Mouse (Mus musculus) MEL (cell line): ENCODE data around the gene Aplp2. TPM values are rescaled to one million over a fixed set of nuclear protein-coding genes. Genes with fewer than 3 reads are reported as not detected.

Experiments used
- DNase-seq: peaks from one replicate; pipeline ENCODE4 v3.0.0; 2011; ENCODE audit warnings: low read depth, low spot score
- H3K27ac ChIP-seq: 2 replicates; pipeline ENCODE4 v1.5.1; 2012; ENCODE audit warnings: low read depth, mild to moderate bottlenecking, control low read depth, low read length, moderate library complexity; ENCODE audit not compliant: control insufficient read depth
- H3K27me3 ChIP-seq, 2 experiments: fragments of 150-350 bp in 1 of 2; sonication (generic) in 1 of 2; 2 replicates each; pipeline ENCODE4 v1.6.1; 2012; ENCODE audit warnings: low read length in 2 of 2, mild to moderate bottlenecking in 2 of 2, improper control_type of control experiment in 1 of 2, moderate library complexity in 1 of 2; ENCODE audit not compliant: insufficient read depth in 2 of 2, control insufficient read depth in 1 of 2
- H3K36me3 ChIP-seq, 2 experiments: 2 replicates each; pipeline ENCODE4 v1.6.1; 2012 to 2014; ENCODE audit warnings: low read length in 2 of 2, improper control_type of control experiment in 1 of 2, inconsistent platforms in 1 of 2, mild to moderate bottlenecking in 1 of 2; ENCODE audit not compliant: insufficient read depth in 2 of 2, control insufficient read depth in 1 of 2
- H3K4me1 ChIP-seq, 2 experiments: fragments of 150-350 bp in 1 of 2; sonication (generic) in 1 of 2; 2 replicates each; pipeline ENCODE4 v1.6.1; 2012; ENCODE audit warnings: low read length in 2 of 2, improper control_type of control experiment in 1 of 2, mild to moderate bottlenecking in 1 of 2; ENCODE audit not compliant: insufficient read depth in 2 of 2, control insufficient read depth in 1 of 2
- H3K4me3 ChIP-seq, 2 experiments: fragments of 150-350 bp in 1 of 2; sonication (generic) in 1 of 2; 2 replicates each; pipeline ENCODE4 v1.5.1; 2012; ENCODE audit warnings: low read depth in 2 of 2, low read length in 2 of 2, mild to moderate bottlenecking in 2 of 2, moderate library complexity in 2 of 2, control low read depth in 1 of 2, improper control_type of control experiment in 1 of 2; ENCODE audit not compliant: control insufficient read depth in 1 of 2, insufficient read depth in 1 of 2
- H3K79me2 ChIP-seq: 2 replicates; pipeline ENCODE4 v1.6.1; 2012; ENCODE audit warnings: mild to moderate bottlenecking, low read length, moderate library complexity; ENCODE audit not compliant: control insufficient read depth, poor library complexity, insufficient read depth
- H3K9ac ChIP-seq: 2 replicates; pipeline ENCODE4 v1.6.1; 2012; ENCODE audit warnings: low read depth, mild to moderate bottlenecking, control low read depth, low read length, moderate library complexity; ENCODE audit not compliant: control insufficient read depth, poor library complexity, severe bottlenecking
- H3K9me3 ChIP-seq: fragments of 150-350 bp; sonication (generic); replicated peaks from 2 replicates; pipeline ENCODE4 v1.6.1; 2012; ENCODE audit warnings: mild to moderate bottlenecking, low read length, improper control_type of control experiment, moderate library complexity; ENCODE audit not compliant: insufficient read depth
- CHD1 ChIP-seq: IDR thresholded peaks from 2 replicates; pipeline ENCODE4 v1.6.1; 2012; ENCODE audit warnings: low read depth, mild to moderate bottlenecking, inconsistent platforms, low read length, improper control_type of control experiment
- CTCF ChIP-seq, 3 experiments: IDR thresholded peaks in 2 of 3; conservative IDR thresholded peaks in 1 of 3; 2 replicates each; pipeline ENCODE4 v1.5.1; 2011 to 2012; ENCODE audit warnings: low read length in 3 of 3, low read depth in 2 of 3, mild to moderate bottlenecking in 2 of 3, improper control_type of control experiment in 1 of 3, inconsistent platforms in 1 of 3, mixed read lengths in 1 of 3, moderate library complexity in 1 of 3; ENCODE audit not compliant: control insufficient read depth in 1 of 3, insufficient read depth in 1 of 3, poor library complexity in 1 of 3, severe bottlenecking in 1 of 3
- E2F4 ChIP-seq: IDR thresholded peaks from 2 replicates; pipeline ENCODE4 v1.6.1; 2011; ENCODE audit warnings: low read depth, low read length, improper control_type of control experiment, borderline replicate concordance
- ELF1 ChIP-seq: IDR thresholded peaks from 2 replicates; pipeline ENCODE4 v1.6.1; 2014; ENCODE audit warnings: low read depth, mild to moderate bottlenecking, inconsistent platforms, low read length, improper control_type of control experiment, moderate library complexity
- HCFC1 ChIP-seq: IDR thresholded peaks from 2 replicates; pipeline ENCODE4 v1.6.1; 2012; ENCODE audit warnings: low read depth, mild to moderate bottlenecking, inconsistent platforms, low read length, improper control_type of control experiment, moderate library complexity
- MAFK ChIP-seq: IDR thresholded peaks from 2 replicates; pipeline ENCODE4 v1.6.1; 2011; ENCODE audit warnings: low read depth, mild to moderate bottlenecking, low read length, improper control_type of control experiment, borderline replicate concordance
- MAX ChIP-seq: IDR thresholded peaks from 2 replicates; pipeline ENCODE4 v1.6.1; 2011; ENCODE audit warnings: low read length, improper control_type of control experiment
- MXI1 ChIP-seq: IDR thresholded peaks from 2 replicates; pipeline ENCODE4 v1.6.1; 2011; ENCODE audit warnings: mild to moderate bottlenecking, low read depth, low read length, improper control_type of control experiment
- MYB ChIP-seq: IDR thresholded peaks from 2 replicates; pipeline ENCODE4 v1.6.1; 2011; ENCODE audit warnings: mild to moderate bottlenecking, low read depth, low read length, improper control_type of control experiment
- MYC ChIP-seq: IDR thresholded peaks from 2 replicates; pipeline ENCODE4 v1.6.1; 2011; ENCODE audit warnings: low read depth, mild to moderate bottlenecking, low read length, improper control_type of control experiment, moderate library complexity
- NELFE ChIP-seq: IDR thresholded peaks from 2 replicates; pipeline ENCODE4 v1.6.1; 2011; ENCODE audit warnings: low read depth, low read length, improper control_type of control experiment
- RAD21 ChIP-seq: IDR thresholded peaks from 2 replicates; pipeline ENCODE4 v1.6.1; 2011; ENCODE audit warnings: mild to moderate bottlenecking, low read depth, low read length, improper control_type of control experiment
- RCOR1 ChIP-seq: IDR thresholded peaks from 2 replicates; pipeline ENCODE4 v1.6.1; 2012; ENCODE audit warnings: low read depth, mild to moderate bottlenecking, inconsistent platforms, low read length, improper control_type of control experiment
- SIN3A ChIP-seq: IDR thresholded peaks from 2 replicates; pipeline ENCODE4 v1.6.1; 2012; ENCODE audit warnings: low read length, improper control_type of control experiment, inconsistent platforms
- USF1 ChIP-seq: IDR thresholded peaks from 2 replicates; pipeline ENCODE4 v1.6.1; 2014; ENCODE audit warnings: low read depth, mild to moderate bottlenecking, inconsistent platforms, low read length, improper control_type of control experiment, moderate library complexity
- ZKSCAN1 ChIP-seq: IDR thresholded peaks from 2 replicates; pipeline ENCODE4 v1.6.1; 2012; ENCODE audit warnings: low read depth, mild to moderate bottlenecking, inconsistent platforms, low read length, improper control_type of control experiment, moderate library complexity
- polyA plus RNA-seq, 2 experiments: library from polyadenylated mRNA; stranded (reverse) in 1 of 2; unstranded in 1 of 2; fragments of >175 nt in 1 of 2; fragments of >200 nt in 1 of 2; gene quantifications; 2 replicates each; pipeline versions ENCODE4 v1.2.1 to v1.2.4; 2012; ENCODE audit warnings: low replicate concordance in 2 of 2, low read depth in 1 of 2; ENCODE audit not compliant: insufficient read length in 2 of 2, insufficient read depth in 1 of 2, missing spikeins in 1 of 2
- total RNA-seq: library from RNA; depleted of rRNA; stranded (reverse); fragments of 300-350 nt; gene quantifications from 2 replicates; pipeline ENCODE4 v1.2.3, GENCODE M21; 2012

Aplp2 gene
- total and polyA plus RNA-seq, 3 experiments = 37.6 to 60.6 TPM; not detected in 1

DNA sequence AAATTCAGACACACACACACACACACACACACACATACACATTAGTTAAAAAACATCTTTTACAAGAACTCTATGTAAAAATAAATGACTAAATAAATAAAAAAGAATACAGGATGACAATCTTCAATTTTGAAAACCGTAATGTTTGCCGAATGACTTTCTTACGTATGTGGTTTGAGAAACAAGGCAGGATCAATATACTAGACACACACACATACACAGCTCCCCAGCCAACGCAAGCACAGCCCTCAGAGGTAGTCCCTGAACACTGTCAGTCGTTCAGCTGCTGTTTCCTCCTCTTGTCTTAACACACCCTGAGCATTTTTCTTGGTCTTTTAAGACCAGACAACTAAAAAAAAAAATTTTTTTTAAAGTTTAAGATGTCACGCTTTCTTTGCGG, 19.2 kb downstream of the Aplp2 start:
- peaks cover 0 to 2% of the 10 kb centered on the region in 2 experiments; a peak in 1 of 4 replicates for H3K4me1 ChIP-seq
- TF ChIP-seq MAX (no peak), CTCF (IDR thresholded peaks at IDR 0.05 in 2 of 3, conservative IDR thresholded peaks at IDR 0.05 in 1 of 3; ENCODE audit: control insufficient read depth in 1 of 3, insufficient read depth in 1 of 3, low read depth in 2 of 3, low read length in 3 of 3, poor library complexity in 1 of 3, severe bottlenecking in 1 of 3) (no peak), SIN3A (no peak), HCFC1 (no peak), USF1 (no peak), MXI1 (no peak), RCOR1 (no peak), RAD21 (no peak)
- no peak overlapping the region for H3K4me3 ChIP-seq
- H3K27ac ChIP-seq = no peak overlapping the region
- no peaks in the 10 kb centered on the region for H3K79me2 ChIP-seq
- no peaks in the 10 kb centered on the region for H3K9me3 ChIP-seq
- DNase-seq = no peak
- H3K36me3 ChIP-seq = no peaks in the 10 kb centered on the region; a peak in 1 of 4 replicates
- no peaks in the 10 kb centered on the region for H3K27me3 ChIP-seq
- no peak overlapping the region for H3K9ac ChIP-seq

DNA sequence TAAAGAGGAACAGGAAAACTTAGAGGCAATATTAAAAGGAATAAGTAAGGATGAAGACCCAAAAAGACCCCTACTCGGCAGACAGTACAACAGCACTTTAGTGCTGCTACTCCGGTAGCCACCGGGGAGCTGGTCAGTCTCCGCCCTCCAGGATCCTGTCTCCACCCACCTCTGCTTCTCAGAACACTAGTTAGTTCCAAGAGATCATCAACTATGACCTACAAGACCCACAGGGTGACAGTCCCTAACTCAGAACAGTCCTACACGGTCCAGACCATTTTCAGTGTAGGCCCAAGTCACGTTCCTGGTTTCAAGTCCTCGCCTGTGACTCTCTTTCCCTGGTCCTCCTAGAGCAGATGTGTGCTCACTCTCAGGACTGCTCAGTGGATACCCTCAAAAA, 20.1 kb downstream of the Aplp2 start:
- no peak overlapping the region for H3K27ac ChIP-seq
- peaks cover 0 to 2% of the 10 kb centered on the region in 2 experiments; a peak in 1 of 4 replicates for H3K4me1 ChIP-seq

GRCm38 (mm10) chr9:31189194-31189593, 22.4 kb downstream of the Aplp2 start:
- Histone ChIP-seq H3K9me3 (no peaks in the 10 kb centered on the region), H3K27ac (no peak overlapping the region), H3K4me3 (no peak overlapping the region), H3K79me2 (no peaks in the 10 kb centered on the region), H3K27me3 (no peaks in the 10 kb centered on the region), H3K4me1 (peaks cover 0 to 2% of the 10 kb centered on the region in 2 experiments; a peak in 1 of 4 replicates), H3K36me3 (peaks cover 0 to under 1% of the 10 kb centered on the region in 2 experiments; a peak in 3 of 4 replicates), H3K9ac (no peak overlapping the region)
- DNase-seq = no peak
- no peak for TF ChIP-seq NELFE

More for the DNA sequence above, 20.1 kb downstream of the Aplp2 start:
- no peaks in the 10 kb centered on the region for H3K9me3 ChIP-seq
- no peaks in the 10 kb centered on the region for H3K79me2 ChIP-seq
- H3K27me3 ChIP-seq = no peaks in the 10 kb centered on the region
- H3K4me3 ChIP-seq = no peak overlapping the region
- TF ChIP-seq CHD1 (no peak), E2F4 (no peak), MXI1 (no peak), RAD21 (no peak), HCFC1 (no peak), NELFE (no peak), MAFK (no peak), MYC (no peak), ZKSCAN1 (no peak), MAX (no peak), ELF1 (no peak), SIN3A (no peak), MYB (no peak)
- TF ChIP-seq, all 39 proteins: peak for 0
- no peak overlapping the region for H3K9ac ChIP-seq
- DNase-seq = no peak
- no peaks in the 10 kb centered on the region; a peak in 2 of 4 replicates for H3K36me3 ChIP-seq
